Mouse (Mus musculus) hindbrain, embryonic 11.5 days (tissue): ENCODE measurements at regions not wholly inside any gene's neighbourhood (a gene's known extent, or its start where the extent isn't known, plus 50 kb on each side); places are given as distances from the start of the nearest gene placed in this dataset.
A peak's percentile ranks its signal among the peaks of the same experiment; 100 is the strongest.
"Not testable (repeated sequence)": the region's sequence is repeated elsewhere in the genome, so short reads cannot be mapped to it uniquely, and the experiment has no call there.

Experiments used
- ATAC-seq: fragments of 200-750 bp; cut with Nextera tagmentation; 2 replicates; pipeline ENCODE4 v1.8.0; 2017; ENCODE audit warnings: mild to moderate bottlenecking, moderate TSS enrichment, moderate library complexity; ENCODE audit not compliant: low FRiP score
- DNase-seq: peaks from one replicate; pipeline ENCODE4 v3.0.0-alpha.2; 2015; ENCODE audit warnings: low spot score
- H3K27ac ChIP-seq: fragments of 300-500 bp; sonication (generic); 2 replicates; pipeline ENCODE4 v1.5.1; 2014; ENCODE audit warnings: mild to moderate bottlenecking, low read depth, low read length
- H3K27me3 ChIP-seq: fragments of 300-500 bp; sonication (generic); 2 replicates; pipeline ENCODE4 v1.6.1; 2014; ENCODE audit warnings: mild to moderate bottlenecking, low read length, moderate library complexity, mixed read lengths; ENCODE audit not compliant: control insufficient read depth, insufficient read depth
- H3K36me3 ChIP-seq: fragments of 300-500 bp; sonication (generic); 2 replicates; pipeline ENCODE4 v1.6.1; 2014; ENCODE audit warnings: mild to moderate bottlenecking, low read length, moderate library complexity, mixed read lengths; ENCODE audit not compliant: control insufficient read depth, insufficient read depth
- H3K4me1 ChIP-seq: fragments of 300-500 bp; sonication (generic); replicated peaks from 2 replicates; pipeline ENCODE4 v1.6.1; 2014; ENCODE audit warnings: low read length, mixed read lengths; ENCODE audit not compliant: control insufficient read depth, insufficient read depth
- H3K4me2 ChIP-seq: fragments of 300-500 bp; sonication (generic); replicated peaks from 2 replicates; pipeline ENCODE4 v1.6.1; 2014; ENCODE audit warnings: mild to moderate bottlenecking, low read depth, low read length
- H3K4me3 ChIP-seq: fragments of 300-500 bp; sonication (generic); 2 replicates; pipeline ENCODE4 v1.5.1; 2014; ENCODE audit warnings: low read depth, low read length
- H3K9ac ChIP-seq: fragments of 300-500 bp; sonication (generic); 2 replicates; pipeline ENCODE4 v1.6.1; 2014; ENCODE audit warnings: low read depth, low read length
- H3K9me3 ChIP-seq: fragments of 300-500 bp; sonication (generic); 2 replicates; pipeline ENCODE4 v1.6.1; 2016; ENCODE audit warnings: low read length; ENCODE audit not compliant: control insufficient read depth
- WGBS: fragments of 180-500 bp; shearing (Covaris S2); extraction: QIAGEN DNeasy Blood & Tissue Kit; methylation state at CpG from one replicate; pipeline ENCODE4 v1.1.7; 2014; 5-methylcytosine and 5-hydroxymethylcytosine counted together

DNA sequence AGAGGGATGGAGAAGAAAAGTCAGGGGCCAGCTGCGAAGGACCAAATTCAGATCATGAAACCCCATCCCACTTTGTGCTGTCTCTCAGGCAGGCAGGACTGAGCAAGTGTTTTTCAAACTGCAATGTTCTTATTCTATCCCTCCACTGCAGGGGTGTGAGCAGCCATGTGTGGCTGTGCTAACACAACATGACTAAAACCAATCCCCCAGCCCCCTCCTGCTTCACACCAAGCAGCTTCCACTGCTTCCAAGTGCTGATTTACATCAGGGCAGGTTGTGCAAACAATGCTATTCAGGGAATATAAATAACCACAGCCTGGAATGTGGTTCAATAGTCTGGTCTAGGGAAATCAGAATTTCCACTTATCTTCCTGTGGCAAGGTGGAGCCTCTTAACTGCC lies 517.0 kb upstream of the Brinp1 start:
- ATAC-seq (peak; percentile 43), DNase-seq (no peak)
- WGBS, result 88% methylated on average over 1 of the region's 1 CpGs
- Histone ChIP-seq H3K4me1 (no peaks in the 10 kb centered on the region), H3K4me2 (no peak overlapping the region), H3K27me3 (no peaks in the 10 kb centered on the region), H3K9ac (no peak overlapping the region), H3K9me3 (no peaks in the 10 kb centered on the region), H3K4me3 (no peak overlapping the region), H3K27ac (no peak overlapping the region), H3K36me3 (no peaks in the 10 kb centered on the region)

GRCm38 (mm10) chr4:69459990-69460389 lies 505.8 kb upstream of the Brinp1 start:
- Histone ChIP-seq H3K36me3 (no peaks in the 10 kb centered on the region), H3K27ac (no peak overlapping the region), H3K9ac (no peak overlapping the region), H3K4me1 (no peaks in the 10 kb centered on the region), H3K4me3 (no peak overlapping the region), H3K27me3 (no peaks in the 10 kb centered on the region), H3K4me2 (no peak overlapping the region), H3K9me3 (no peaks in the 10 kb centered on the region)
- no peak for ATAC-seq
- DNase-seq, result no peak

GRCm38 (mm10) chr4:69456420-69456819 lies 502.2 kb upstream of the Brinp1 start:
- no peak overlapping the region for H3K4me2 ChIP-seq
- ATAC-seq, result no peak
- 90% methylated on average over 4 of the region's 4 CpGs for WGBS
- H3K9ac ChIP-seq, result no peak overlapping the region
- H3K4me3 ChIP-seq, result no peak overlapping the region
- no peak overlapping the region for H3K27ac ChIP-seq
- no peaks in the 10 kb centered on the region for H3K27me3 ChIP-seq
- DNase-seq, result no peak
- no peaks in the 10 kb centered on the region for H3K4me1 ChIP-seq
- no peaks in the 10 kb centered on the region for H3K9me3 ChIP-seq
- no peaks in the 10 kb centered on the region for H3K36me3 ChIP-seq

DNA sequence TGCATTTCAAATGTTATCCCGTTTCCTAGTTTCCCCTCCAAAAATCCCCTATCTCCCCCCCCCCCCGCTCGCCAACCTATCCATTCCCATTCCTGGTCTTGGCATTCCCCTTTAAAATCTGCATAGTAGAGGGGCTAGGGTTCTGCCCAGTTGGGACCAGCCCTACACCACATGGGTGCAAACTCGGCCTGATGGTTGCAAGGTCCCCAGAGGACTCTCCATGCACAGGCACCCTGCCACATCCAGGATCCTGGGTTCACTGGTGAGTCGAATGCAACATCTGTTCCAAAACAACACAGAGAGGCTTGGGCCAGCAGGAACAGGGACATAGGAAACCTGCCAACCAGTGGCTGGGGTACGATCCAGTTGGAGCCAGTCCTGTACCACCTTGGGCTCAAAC lies 492.0 kb upstream of the Brinp1 start:
- WGBS, result 91% methylated on average over 6 of the region's 6 CpGs
- Histone ChIP-seq H3K27ac (no peak overlapping the region), H3K27me3 (no peaks in the 10 kb centered on the region), H3K4me3 (no peak overlapping the region), H3K36me3 (no peaks in the 10 kb centered on the region), H3K9me3 (no peaks in the 10 kb centered on the region), H3K4me2 (no peak overlapping the region), H3K9ac (no peak overlapping the region), H3K4me1 (no peaks in the 10 kb centered on the region)
- ATAC-seq, result no peak
- no peak for DNase-seq

DNA sequence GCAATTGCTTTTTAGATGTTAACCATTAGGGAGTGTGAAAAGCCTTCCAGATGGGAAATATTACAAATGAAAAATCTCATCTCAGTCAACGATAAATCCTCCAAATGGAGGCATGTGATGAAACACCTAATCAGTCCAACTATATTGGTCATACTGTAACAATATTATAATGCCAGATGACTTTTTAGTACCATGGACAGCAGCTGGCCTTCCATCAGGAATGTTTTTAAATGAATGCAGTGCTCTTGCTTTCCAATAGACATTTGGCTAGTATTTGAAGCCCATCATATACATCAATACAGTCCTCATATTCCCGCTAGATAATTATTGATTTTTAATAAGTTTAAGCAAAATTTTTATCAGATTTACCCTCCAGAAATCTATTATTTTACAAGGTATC lies 489.8 kb upstream of the Brinp1 start:
- 86% methylated on average over 2 of the region's 2 CpGs for WGBS
- no peak overlapping the region for H3K9ac ChIP-seq
- H3K27me3 ChIP-seq, result no peaks in the 10 kb centered on the region
- H3K4me1 ChIP-seq, result no peaks in the 10 kb centered on the region
- H3K27ac ChIP-seq, result no peak overlapping the region
- peak; percentile 5 for DNase-seq
- no peak overlapping the region for H3K4me3 ChIP-seq
- no peaks in the 10 kb centered on the region for H3K9me3 ChIP-seq
- no peak for ATAC-seq
- no peak overlapping the region for H3K4me2 ChIP-seq
- H3K36me3 ChIP-seq, result no peaks in the 10 kb centered on the region

GRCm38 (mm10) chr4:69435390-69435789 lies 481.2 kb upstream of the Brinp1 start:
- 92% methylated on average over 6 of the region's 9 CpGs for WGBS
- ATAC-seq (no peak), DNase-seq (no peak)
- Histone ChIP-seq H3K4me2 (no peak overlapping the region), H3K9ac (no peak overlapping the region), H3K27me3 (no peaks in the 10 kb centered on the region), H3K27ac (no peak overlapping the region), H3K4me3 (no peak overlapping the region), H3K9me3 (no peaks in the 10 kb centered on the region), H3K36me3 (no peaks in the 10 kb centered on the region), H3K4me1 (no peaks in the 10 kb centered on the region)

- H3K4me1 ChIP-seq, H3K4me3 ChIP-seq, H3K9me3 ChIP-seq, H3K36me3 ChIP-seq, ATAC-seq, DNase-seq, H3K9ac ChIP-seq, H3K4me2 ChIP-seq, H3K27me3 ChIP-seq, H3K27ac ChIP-seq: not testable (repeated sequence)
- 96% methylated on average over 20 of the region's 23 CpGs for WGBS
Observed at GRCm38 (mm10) chr4:69410411-69410810, 456.2 kb upstream of the Brinp1 start.

DNA sequence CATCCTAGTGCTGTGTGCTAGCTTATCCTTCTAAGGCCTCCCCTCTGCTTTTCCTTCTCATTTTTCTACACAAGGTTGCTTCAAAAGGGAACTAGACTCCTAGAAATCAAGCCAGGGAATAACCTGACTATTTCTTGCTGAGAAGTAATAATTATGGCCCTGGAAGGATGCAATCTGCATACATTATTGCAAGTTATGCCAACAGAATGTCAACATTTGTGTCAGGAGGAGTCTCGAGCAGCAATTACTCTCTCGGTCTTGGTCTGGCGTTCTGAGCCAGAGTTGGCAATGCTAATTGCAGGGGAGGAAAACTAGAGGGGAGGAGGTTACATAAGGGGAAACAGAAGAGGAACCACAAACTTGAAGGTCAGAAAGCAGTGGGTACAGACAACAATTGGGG lies 441.3 kb upstream of the Brinp1 start:
- Histone ChIP-seq H3K27me3 (no peaks in the 10 kb centered on the region), H3K9ac (no peak overlapping the region), H3K27ac (no peak overlapping the region), H3K4me2 (no peak overlapping the region), H3K36me3 (no peaks in the 10 kb centered on the region), H3K4me3 (no peak overlapping the region), H3K4me1 (no peaks in the 10 kb centered on the region), H3K9me3 (no peaks in the 10 kb centered on the region)
- no peak for DNase-seq
- no peak for ATAC-seq
- 83% methylated on average over 3 of the region's 3 CpGs for WGBS

- no peak overlapping the region for H3K9ac ChIP-seq
- no peaks in the 10 kb centered on the region for H3K27me3 ChIP-seq
- no peak overlapping the region for H3K4me2 ChIP-seq
- H3K4me3 ChIP-seq, result no peak overlapping the region
- DNase-seq, result no peak
- ATAC-seq, result no peak
- H3K27ac ChIP-seq, result no peak overlapping the region
- no peaks in the 10 kb centered on the region for H3K36me3 ChIP-seq
- no peaks in the 10 kb centered on the region for H3K4me1 ChIP-seq
- H3K9me3 ChIP-seq, result no peaks in the 10 kb centered on the region
Observed at GRCm38 (mm10) chr4:69383318-69383717, 429.1 kb upstream of the Brinp1 start.
